Mouse (Mus musculus) left cerebral cortex, postnatal 36 days (tissue): ENCODE data around the gene Id3. TPM values are rescaled to one million over a fixed set of nuclear protein-coding genes. Genes with fewer than 3 reads are reported as not detected.

ENCODE experiments used
- DNase-seq, 2 experiments: peaks; one replicate each; pipeline ENCODE4 v3.0.0; 2021 to 2022; ENCODE audit warnings: low spot score in 2 of 2, mixed read lengths in 1 of 2
- intact Hi-C: fragments of 180-260 bp; cut with DNase I; formaldehyde crosslinking; loops from one replicate; pipeline ENCODE4 v1.15.1; 2025
- total RNA-seq, 2 experiments: library from RNA; stranded (reverse); gene quantifications; 2 replicates each; pipeline ENCODE4 v1.2.3; 2021

Gene Id3
- total RNA-seq, 2 experiments from 2014 or later: 35.3 to 40.7 TPM

- no peak for DNase-seq
- intact Hi-C loops: no loop called here
Observed at GRCm38 (mm10) chr4:136173210-136173715, 30.0 kb downstream of the Id3 start.

GRCm38 (mm10) chr4:136174216-136175193, 31.2 kb downstream of the Id3 start:
- intact Hi-C loops: no loop called here
- no peak for DNase-seq

GRCm38 (mm10) chr4:136176022-136176552, 32.8 kb downstream of the Id3 start:
- intact Hi-C loops: no loop called here
- DNase-seq: no peak

GRCm38 (mm10) chr4:136177244-136177611, 33.9 kb downstream of the Id3 start:
- DNase-seq: no peak
- intact Hi-C loops: no loop called here

GRCm38 (mm10) chr4:136177612-136178474, 34.5 kb downstream of the Id3 start:
- intact Hi-C loops: no loop called here
- DNase-seq: no peak

GRCm38 (mm10) chr4:136178475-136178921, 35.2 kb downstream of the Id3 start:
- intact Hi-C loops: no loop called here
- no peak for DNase-seq

- DNase-seq: no peak
- intact Hi-C loops: no loop called here
Observed at GRCm38 (mm10) chr4:136179456-136179855, 36.2 kb downstream of the Id3 start.

- intact Hi-C loops: no loop called here
- DNase-seq: peak; percentile 72 to 74
Observed at GRCm38 (mm10) chr4:136179998-136180397, 36.7 kb downstream of the Id3 start.

GRCm38 (mm10) chr4:136180408-136181330, 37.4 kb downstream of the Id3 start:
- DNase-seq: peak; percentile 53 to 57
- intact Hi-C loops: no loop called here

- DNase-seq: no peak
- intact Hi-C loops: no loop called here
Observed at GRCm38 (mm10) chr4:136181367-136181766, 38.1 kb downstream of the Id3 start.

- intact Hi-C loops: no loop called here
- peak in 1 of 2 experiments; percentile 40 for DNase-seq
Observed at GRCm38 (mm10) chr4:136185375-136185774, 42.1 kb downstream of the Id3 start.

- no peak for DNase-seq
- intact Hi-C loops: no loop called here
Observed at GRCm38 (mm10) chr4:136186315-136186714, 43.0 kb downstream of the Id3 start.

- DNase-seq: no peak
- intact Hi-C loops: no loop called here
Observed at GRCm38 (mm10) chr4:136186739-136187472, 43.6 kb downstream of the Id3 start.

- intact Hi-C loops: no loop called here
- no peak for DNase-seq
Observed at GRCm38 (mm10) chr4:136188973-136189737, 45.9 kb downstream of the Id3 start.

GRCm38 (mm10) chr4:136189912-136190311, 46.6 kb downstream of the Id3 start:
- no peak for DNase-seq
- intact Hi-C loops: no loop called here

- intact Hi-C loops: no loop called here
- no peak for DNase-seq
Observed at GRCm38 (mm10) chr4:136193571-136193970, 50.3 kb downstream of the Id3 start.

GRCm38 (mm10) chr4:136195029-136195428, 51.7 kb downstream of the Id3 start:
- no peak for DNase-seq
- intact Hi-C loops: no loop called here
